Mouse (Mus musculus): ENCODE measurements at regions not wholly inside any gene's neighbourhood (a gene's known extent, or its start where the extent isn't known, plus 50 kb on each side); places are given as distances from the start of the nearest gene placed in this dataset.

- no peak for DNase-seq (ENCODE audit: low spot score in 2 of 2)
Measured at GRCm38 (mm10) chr11:44216346-44216745, 183.5 kb upstream of the Il12b start.

GRCm38 (mm10) chr11:44219971-44220370 is 179.9 kb upstream of the Il12b start:
- no peak for DNase-seq (ENCODE audit: low spot score in 2 of 2)

DNA sequence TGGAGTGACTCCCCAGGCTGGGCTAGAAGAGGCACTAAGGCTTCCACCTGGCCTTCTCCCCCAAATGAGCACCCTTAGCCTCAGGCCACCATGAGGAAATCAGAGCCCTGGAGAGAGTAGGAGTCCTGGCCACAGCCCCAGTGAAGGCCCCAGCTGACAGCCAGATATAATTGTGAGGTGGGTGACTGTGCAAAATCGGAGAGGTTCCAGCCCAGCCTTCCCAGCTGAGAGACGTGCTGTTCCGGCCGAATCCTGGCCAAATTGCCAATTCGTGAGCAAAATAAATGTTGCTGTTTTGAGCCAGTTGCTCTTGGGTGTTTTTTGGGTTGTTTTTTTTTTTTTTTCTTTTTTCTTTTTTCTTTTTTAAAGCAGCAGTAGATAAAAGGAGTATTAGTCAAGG is 169.9 kb upstream of the Il12b start:
- no peak for DNase-seq (ENCODE audit: low spot score in 2 of 2)

DNA sequence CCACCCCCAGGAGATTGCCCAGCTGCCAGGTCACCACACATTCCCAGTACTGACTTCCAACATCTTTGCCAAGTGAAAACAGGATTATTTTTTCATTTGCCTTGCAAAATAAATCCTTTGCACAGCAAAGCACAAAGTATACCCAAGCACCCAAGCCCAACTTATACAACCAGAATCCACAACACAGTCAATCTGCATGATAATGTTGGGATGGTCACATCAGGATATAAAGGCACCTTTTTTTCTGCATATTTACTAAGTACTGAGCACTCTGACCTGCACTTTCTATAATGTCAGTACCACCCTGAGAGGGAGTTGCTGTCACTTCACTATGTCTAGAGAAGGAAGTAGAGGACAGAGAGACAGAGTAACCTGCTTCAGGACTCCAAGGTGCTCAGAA is 164.4 kb upstream of the Il12b start:
- no peak for DNase-seq (ENCODE audit: low spot score in 2 of 2)

DNA sequence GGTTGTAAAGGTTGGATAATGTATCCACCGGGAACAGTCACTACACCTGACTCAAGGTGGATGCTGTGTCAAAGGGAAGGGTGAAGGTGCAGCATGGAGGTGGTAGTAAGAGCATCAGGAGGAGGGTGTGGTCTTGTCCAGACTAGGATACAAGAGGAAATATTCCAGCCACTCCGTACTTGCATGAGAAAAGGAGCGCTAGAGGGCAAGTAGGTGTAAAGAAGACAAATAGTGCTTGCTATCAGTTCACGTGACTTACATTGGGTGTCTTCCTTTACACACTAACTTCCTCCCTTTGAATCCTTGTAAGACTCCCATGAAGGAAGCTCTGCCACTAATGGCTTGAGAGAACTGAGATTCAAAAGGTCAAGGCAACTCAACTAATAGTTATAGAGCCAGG is 161.8 kb upstream of the Il12b start:
- DNase-seq (ENCODE audit: low spot score in 2 of 2): no peak

DNA sequence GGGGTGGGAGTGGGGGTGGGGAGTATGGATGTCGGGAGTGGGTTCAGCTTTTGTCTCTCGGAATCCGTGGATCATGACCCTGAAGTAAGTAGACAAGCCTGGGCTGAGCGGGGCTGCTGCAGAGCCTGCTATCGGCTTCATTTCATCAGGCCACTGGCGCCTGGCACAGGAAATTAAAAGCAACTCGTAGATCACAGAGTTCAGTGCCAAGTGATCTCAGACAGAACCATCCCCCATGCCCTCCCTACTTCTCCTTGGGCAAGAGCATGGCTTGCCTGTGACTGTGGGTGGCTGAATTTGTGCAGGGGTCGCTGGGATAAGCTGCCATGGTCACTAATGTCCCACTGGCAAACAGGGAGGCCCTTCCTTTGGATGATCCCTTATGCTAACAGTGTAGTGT is 161.3 kb upstream of the Il12b start:
- no peak for DNase-seq (ENCODE audit: low spot score in 2 of 2)

DNA sequence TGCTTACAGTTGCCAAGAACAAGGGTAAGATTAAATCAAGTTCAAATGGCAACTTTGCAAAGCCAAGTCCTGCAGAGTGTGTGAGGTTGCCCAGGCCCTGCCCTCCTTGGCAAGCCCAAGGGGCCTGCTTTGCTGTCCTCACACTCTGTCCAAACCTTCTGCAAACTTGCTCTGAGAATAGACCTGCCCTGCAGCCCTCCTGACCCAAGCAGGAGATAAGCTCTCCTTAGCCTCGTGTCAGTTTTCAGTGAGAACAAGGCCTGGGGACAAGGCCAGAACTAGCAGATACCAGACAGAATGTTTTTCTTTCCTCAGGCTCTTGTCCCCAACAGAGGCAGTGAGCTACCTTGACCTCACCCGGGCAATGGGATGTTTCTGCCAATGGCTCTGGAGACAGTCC is 156.7 kb upstream of the Il12b start:
- DNase-seq (ENCODE audit: low spot score in 2 of 2): no peak

GRCm38 (mm10) chr11:44251821-44252220 is 148.0 kb upstream of the Il12b start:
- no peak for DNase-seq (ENCODE audit: low spot score in 2 of 2)

DNA sequence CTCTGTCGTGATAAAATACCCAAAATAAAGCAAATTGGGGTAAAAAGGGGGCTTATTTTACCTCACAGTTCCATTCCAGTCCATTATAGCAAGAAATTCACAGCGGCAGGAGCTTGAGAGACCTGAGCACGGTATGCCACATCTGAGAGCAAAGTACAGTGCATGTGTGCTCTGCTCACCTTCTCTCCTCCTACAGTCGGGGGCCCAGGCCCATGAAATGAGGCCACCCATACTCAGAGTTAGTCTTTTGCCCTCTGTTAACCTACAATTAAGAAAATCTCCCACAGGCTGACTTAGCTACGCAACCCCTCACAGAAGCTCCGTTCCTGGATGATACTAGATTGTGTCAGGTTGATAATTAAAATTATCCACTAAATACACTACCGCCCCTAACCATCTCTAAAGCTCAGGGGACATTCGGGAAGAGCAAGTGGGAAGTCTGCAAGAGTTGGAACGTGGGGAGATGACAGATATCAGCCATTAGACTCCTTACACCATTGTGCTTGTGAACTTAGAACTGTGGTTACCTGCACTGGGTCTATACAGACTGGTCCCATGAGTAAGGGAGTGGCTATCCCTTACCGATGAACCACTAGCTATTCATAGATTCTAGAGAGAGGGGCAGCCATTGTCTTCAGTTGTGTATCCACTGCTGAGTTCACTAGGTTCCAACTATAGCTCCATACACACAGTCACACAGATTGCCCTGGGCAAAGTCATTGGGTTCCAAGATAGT is 139.3 kb upstream of the Il12b start:
- no peak for DNase-seq (ENCODE audit: low spot score in 2 of 2)

- DNase-seq (ENCODE audit: low spot score in 2 of 2): no peak
Measured at GRCm38 (mm10) chr11:44261657-44262056, 138.2 kb upstream of the Il12b start.

DNA sequence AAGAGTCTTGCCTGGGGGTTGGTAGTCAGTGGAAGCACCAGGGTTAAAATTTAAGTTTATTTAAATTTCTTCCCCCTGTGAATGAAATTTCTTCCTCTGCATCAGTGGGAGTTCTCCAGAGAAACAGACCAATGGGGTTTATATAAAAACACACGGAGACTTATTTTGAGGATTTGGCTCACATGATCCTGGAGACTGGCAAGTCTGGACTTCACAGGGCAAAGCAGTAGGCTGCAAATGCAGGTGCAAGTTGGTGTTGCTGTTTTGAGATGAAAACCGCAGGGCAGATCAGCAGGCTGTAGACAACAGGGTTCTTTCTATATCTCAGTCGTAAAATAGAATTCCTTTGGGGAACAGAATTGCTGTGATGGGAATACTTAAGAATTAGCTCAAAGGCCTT is 137.3 kb upstream of the Il12b start:
- no peak for DNase-seq (ENCODE audit: low spot score in 2 of 2)

DNA sequence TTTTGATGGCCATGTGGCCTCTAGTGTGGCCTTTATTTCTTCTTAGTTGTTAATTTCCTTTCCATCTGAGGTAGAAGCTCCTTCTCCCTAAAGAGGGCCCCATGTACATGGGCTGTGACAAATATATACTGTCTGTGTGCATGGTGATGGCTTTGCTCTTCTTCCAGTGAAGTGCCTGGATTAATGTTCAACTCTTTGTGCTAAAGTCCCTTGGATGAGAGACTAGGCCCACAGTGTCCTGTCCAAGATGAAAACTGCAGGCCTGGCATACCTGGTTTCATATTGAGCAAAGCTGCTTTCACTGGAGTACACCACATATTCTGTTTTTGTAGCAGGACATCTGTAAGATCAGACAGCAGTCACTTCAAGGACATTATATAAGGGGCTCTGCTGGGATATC is 127.6 kb upstream of the Il12b start:
- no peak for DNase-seq (ENCODE audit: low spot score in 2 of 2)

DNA sequence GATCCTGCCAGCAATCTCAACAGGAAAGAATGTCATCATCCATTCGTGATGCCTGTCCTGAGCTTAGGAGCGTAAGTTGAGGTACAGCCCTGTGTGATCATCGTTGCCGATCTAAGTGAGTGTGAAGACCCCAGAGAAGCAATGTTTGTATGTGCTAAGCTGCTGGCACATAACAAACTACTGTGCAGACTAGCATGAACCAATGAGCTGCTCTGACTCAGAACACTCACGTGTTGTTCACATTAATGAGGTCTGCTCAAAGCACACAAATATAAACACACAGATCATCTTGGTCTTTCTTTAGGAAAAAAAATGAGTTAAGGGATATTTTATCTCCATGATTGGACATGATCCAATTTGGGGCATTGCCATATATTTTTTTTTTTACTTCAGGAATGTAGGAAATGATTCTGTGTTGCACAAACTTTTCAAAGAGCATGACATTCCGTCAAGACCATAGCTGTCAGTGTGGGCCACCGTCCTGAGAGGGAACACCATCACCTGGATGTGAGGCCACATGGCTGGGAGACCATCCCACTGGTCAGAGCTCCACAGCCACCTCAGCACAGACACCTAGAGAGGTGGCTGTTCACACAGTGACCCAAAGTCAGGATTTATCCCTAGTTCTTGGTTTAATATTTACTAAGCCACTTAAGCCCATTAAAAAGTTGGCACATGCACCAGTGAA is 121.2 kb upstream of the Il12b start:
- no peak for DNase-seq (ENCODE audit: low spot score in 2 of 2)

GRCm38 (mm10) chr11:44285961-44286360 is 113.9 kb upstream of the Il12b start:
- no peak for DNase-seq (ENCODE audit: low spot score in 2 of 2)

GRCm38 (mm10) chr11:44288825-44289224 is 111.0 kb upstream of the Il12b start:
- no peak for DNase-seq (ENCODE audit: low spot score in 2 of 2)

GRCm38 (mm10) chr11:44303786-44304185 is 96.1 kb upstream of the Il12b start:
- no peak for DNase-seq (ENCODE audit: low spot score in 2 of 2)

DNA sequence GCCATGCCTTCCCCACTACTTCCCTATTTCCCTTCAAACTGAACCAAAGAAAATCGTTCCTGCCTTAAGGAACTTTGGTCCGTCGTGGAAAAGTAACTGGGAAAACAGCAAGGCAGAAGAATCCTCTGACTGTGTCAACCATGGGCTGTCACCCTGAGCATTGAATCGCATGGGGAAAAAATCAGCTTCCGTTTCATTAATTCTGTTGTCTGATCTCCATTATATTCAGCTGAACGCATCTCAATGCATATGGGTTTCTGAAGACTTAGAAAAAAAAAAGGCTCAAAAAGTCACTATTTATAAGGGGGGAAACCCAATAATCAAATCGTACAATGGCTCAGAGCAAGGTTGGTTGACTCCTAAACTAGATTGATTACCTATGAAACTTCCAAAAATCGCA is 83.8 kb upstream of the Il12b start:
- no peak for DNase-seq (ENCODE audit: low spot score in 2 of 2)

DNA sequence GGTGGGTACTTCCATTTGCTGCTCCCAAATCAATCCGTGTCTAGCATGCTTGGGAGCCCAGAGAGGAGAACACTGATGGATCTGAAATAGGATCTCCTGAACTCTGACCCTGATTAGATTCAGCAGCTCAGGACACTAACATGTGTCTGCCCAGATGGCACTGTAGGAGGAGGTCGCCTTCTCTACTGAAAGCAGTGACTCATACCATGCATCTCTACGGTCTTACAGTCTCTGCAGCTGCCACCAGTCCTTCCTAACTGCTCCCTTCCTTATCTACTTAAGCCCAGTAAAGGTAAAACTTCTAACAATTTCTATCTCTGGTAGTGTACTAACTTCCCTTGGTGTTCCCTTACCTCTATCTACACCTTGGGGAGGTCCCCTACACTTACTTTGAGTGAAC is 80.7 kb upstream of the Il12b start:
- no peak for DNase-seq (ENCODE audit: low spot score in 2 of 2)

GRCm38 (mm10) chr11:44323314-44323713 is 76.5 kb upstream of the Il12b start:
- DNase-seq (ENCODE audit: low spot score in 2 of 2): no peak

DNA sequence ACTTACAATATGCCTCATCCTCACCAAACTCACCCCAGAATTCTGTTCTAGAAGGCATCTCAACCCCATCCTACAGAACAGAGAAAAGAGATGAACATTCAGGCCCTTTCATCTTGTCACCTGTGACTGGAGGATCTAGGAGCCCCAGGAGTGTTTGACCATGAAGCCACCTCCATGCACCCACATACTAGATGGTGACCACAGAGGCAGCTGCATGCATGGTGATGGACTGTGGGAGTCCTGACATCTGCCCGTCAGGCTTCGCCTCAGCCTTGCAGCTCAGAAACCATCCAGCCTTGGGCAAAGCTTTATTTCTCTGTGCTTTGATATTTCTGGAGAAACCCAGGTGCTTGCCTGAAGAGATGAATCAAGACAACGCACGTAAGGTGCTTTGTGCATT is 74.8 kb upstream of the Il12b start:
- no peak for DNase-seq (ENCODE audit: low spot score in 2 of 2)

DNA sequence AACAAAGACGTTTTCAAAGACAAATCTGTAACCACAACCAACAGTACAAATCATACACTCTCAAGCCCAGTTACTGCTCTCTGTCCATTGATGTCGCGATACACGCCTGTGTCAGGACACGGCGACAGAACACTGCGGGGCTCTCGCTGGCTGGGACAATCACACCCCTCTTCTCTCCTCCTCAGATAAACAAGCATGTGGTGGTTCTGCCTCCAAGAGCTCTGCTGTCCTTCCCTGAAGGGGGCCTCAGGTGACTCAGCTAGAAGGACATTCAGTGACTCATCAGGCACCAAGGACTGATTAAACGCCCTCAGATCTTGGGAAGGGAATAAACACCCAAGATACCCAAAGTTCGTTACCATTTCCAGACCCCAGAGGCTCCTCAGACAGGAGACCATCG is 74.3 kb upstream of the Il12b start:
- no peak for DNase-seq (ENCODE audit: low spot score in 2 of 2)

DNA sequence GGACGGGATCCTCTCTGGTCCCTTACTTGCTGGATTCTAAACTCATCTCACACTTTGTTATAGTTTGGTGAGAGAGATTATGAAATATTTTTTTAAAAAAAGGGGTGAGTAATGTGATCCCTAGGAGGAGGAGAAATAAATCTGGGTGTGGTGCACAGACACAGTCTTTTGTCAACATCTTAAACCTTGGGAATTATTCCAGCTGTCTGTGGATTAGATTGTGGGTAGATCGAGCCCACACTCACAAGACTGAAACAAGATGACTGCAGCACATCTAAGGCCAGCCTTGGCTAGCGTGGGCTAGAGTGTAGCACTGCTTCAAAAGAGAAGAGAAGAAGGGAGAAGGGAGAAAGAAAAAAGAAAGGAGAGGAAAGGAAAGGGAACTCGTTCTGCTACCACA is 70.4 kb upstream of the Il12b start:
- no peak for DNase-seq (ENCODE audit: low spot score in 2 of 2)

- DNase-seq (ENCODE audit: low spot score in 2 of 2): no peak
Measured at GRCm38 (mm10) chr11:44330438-44330837, 69.4 kb upstream of the Il12b start.
